Mouse (Mus musculus): ENCODE results near the gene Cd80. TPM values are rescaled to one million over a fixed set of nuclear protein-coding genes. Genes with fewer than 3 reads are reported as not detected.
"Not testable (repeated sequence)": the region's sequence is repeated elsewhere in the genome, so short reads cannot be mapped to it uniquely, and the experiment has no call there.

Gene Cd80
- polyA plus RNA-seq, 1 experiment from 2014 or later: 0.72 TPM

DNA sequence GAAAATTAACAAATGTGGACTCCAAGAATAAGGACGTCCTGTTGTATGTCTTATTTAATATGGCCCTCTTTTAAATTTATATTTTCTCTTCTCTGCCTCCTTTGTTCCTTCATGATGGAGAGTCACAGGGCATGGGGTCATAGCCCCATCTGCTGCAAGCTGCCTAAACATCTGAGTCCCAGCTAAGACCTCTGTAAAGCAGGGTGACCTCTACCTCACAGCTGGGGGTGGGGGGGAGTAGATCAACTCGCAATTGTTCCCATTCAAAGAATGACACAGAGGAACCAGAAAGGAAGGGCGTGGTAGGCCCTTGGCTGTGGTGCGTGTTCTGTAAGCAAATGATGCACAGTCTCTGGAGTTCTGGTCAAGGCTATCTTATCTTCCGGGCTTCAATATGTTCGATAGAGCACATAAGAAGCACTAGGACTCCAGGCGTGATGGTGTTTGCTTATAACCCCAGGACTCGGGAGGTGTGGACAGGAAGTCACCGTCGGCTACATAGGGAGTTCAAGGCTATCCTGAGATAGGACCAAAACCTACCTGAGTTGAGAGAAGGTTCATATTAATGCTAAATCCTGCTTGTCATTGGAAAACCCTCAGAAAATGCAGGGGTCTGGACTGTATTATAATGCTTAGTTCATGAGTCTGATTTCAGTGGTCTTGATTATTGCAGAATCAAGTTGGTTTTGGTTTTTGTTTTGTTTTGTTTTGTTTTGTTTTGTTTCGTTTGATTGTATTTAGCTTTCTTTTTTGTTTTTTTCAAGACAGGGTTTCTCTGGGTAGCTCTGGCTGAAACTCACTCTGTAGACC lies 16.5 kb downstream of the Cd80 start:
- no peak for DNase-seq (ENCODE audit: low spot score)

DNA sequence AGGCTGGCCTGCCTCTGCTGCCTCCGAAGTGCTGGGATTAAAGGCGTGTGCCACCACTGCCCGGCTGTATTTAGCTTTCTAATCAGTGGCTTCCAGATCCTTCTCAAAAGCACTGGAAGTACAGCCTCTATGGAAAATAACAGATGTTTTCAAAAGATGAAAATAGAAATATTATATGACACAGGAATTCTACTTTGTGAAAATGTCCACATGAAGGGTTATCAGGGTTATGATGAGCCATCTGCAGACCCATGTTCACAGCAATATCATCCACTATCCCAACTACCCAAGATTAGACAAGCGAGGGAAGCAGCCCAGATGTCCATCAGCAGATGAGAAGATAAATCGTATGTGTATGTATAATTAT lies 17.1 kb downstream of the Cd80 start:
- no peak for DNase-seq (ENCODE audit: low spot score)

DNA sequence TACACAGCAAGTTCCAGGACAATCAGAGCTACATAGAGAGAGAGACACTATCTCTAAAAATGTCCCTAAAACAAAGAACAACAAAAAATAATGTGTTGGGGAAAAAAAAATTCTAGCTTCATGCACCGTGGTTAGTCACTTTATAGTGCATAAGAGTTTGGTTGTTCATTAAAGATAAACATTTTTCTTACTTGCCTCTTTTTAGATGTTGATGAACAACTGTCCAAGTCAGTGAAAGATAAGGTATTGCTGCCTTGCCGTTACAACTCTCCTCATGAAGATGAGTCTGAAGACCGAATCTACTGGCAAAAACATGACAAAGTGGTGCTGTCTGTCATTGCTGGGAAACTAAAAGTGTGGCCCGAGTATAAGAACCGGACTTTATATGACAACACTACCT lies 18.3 kb downstream of the Cd80 start:
- no peak for DNase-seq (ENCODE audit: low spot score)

DNA sequence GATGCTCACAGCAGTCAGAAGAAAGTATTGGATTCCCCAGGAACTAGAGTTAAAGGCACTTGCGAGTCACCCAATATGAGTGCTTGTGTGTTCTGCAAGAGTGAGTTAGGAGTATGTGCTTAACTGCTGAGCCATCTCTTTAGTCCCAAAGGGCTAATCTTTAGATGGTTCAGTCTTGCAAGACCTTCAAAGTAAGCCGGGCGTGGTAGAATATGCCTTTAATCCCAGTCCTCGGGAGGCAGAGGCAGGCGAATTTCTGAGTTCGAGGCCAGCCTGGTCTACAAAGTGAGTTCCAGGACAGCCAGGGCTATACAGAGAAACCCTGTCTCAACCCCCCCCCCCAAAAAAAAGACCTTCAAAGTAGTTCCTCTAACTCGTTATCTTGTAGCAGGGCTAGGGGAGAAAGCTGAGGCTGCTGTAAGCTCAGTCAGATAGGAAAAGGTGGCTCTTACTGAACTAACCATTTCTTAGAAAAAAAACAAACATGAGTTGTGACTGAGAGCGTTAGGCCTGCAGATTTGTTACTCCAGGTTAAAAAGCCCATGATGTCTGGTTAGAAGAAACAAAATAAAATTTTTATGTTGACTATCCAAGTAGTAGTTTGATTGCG lies 19.4 kb downstream of the Cd80 start:
- DNase-seq (ENCODE audit: low spot score): no peak

DNA sequence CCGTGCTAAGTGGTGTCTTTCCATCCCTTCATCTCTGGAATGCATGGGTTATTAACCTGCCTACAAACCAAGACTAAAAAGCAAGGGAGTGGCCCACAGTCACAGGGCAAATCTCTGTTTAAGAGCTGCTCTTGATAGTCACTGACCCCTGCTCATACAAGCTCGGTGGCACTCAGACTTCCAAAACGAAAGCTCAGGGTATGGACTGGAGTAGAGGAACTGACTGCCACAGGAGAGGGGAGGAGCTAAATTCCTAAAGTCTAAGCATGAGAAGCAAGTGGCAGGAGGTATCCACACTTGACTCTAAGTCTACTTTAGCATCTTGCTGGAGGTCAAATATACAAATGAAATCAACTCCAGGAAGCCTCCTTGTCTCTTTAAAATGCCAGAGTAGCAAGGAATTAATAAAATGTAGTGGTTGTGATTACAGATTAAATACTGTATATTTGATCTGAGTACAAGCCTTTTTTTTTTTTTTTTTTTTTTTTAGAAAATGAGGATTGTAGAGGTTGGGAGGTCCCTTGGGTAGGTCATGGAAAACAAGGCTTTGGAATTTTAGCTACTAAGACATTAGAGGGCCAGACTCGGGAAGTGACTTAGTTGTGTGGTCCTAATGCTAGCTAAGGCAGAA lies 20.4 kb downstream of the Cd80 start:
- no peak for DNase-seq (ENCODE audit: low spot score)

DNA sequence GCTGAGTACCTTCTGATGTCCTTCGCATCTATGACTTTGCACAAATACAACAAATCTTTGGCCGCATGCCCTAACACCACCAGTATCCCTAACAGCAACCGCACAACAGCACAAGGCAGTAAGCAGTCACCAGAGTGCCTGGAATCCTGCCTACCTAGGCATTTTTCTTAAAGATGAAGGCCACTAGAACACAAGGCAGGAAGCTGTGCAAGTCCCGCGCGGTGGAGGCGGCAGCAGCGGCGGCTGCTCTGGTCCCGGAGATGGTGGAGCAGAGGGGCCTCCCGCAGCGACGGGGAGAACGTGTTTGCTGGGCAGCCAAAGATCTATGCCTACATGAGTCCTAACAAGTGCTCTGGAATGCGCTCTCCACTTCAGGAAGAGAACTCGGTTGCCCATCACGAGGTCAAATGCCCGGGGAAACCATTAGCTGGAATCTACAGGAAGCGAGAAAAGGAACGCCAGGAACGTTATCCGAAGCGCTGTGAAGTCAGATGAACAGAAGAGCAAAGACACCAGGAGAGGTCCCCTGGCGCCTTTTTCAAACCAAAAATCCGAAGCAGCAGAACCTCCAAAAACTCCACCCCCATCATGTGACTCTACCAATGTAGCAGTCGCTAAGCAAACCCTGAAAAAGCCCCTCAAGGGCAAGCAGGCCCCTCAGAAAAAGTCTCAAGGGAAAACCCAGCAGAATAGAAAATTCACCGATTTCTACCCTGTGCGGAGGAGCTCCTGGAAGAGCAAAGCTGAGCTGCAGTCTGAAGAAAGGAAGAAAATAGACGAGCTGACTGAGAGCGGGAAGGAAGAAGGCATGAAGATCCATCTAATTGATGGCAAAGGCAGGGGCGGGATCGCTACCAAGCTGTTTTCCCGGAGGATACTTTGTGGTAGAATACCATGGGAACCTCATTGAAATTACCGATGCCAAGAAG lies 21.2 kb downstream of the Cd80 start:
- DNase-seq (ENCODE audit: low spot score): peak; percentile 61

DNA sequence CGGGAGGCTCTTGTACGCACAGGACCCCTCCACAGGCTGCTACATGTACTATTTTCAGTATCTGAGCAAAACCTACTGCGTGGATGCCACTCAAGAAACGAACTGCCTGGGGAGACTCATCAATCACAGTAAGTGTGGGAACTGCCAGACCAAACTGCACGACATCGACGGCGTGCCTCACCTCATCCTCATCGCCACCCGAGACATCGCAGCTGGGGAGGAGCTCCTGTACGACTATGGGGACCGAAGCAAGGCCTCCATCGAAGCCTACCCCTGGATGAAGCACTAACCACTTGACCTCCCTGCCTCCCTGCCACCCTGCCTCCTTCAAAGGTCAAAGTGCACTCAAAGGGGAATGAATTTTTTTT lies 21.9 kb downstream of the Cd80 start:
- DNase-seq (ENCODE audit: low spot score): not testable (repeated sequence)

DNA sequence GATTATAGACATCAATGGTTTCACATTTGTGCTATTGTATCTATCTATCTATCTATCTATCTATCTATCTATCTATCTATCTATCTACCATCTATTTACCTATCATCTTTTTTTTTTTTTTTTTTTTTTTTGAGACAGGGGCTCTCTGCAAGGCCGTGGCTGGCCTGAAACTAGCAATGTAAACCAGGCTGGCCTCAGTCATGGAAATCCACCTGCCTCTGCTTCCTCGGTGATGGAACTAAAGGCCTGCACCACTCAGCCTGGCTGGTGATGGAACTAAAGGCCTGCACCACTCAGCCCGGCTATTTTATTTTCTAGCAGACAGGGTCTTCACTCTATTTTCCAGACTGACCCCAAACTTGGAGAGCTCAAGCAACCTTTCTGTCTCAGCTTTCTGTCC lies 22.9 kb downstream of the Cd80 start:
- no peak for DNase-seq (ENCODE audit: low spot score)

DNA sequence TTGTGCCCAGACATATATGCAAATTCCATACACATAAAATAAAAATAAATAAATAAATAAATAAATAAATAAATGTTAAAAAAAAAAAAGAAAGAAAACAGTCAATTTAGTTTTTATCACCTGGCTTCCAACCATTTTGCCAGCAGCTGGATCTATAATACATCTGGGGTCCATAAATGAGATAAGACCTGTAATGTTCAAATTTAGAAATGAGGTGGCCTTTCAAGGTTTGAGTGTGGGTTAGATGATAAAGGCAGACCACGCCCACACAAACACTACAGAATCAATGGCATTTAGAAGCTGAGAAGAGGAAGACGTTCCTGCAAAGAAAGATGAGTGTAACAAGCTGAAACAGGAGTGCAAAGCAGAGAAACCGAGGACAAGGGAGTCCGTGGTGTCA lies 26.0 kb downstream of the Cd80 start:
- DNase-seq (ENCODE audit: low spot score): no peak

DNA sequence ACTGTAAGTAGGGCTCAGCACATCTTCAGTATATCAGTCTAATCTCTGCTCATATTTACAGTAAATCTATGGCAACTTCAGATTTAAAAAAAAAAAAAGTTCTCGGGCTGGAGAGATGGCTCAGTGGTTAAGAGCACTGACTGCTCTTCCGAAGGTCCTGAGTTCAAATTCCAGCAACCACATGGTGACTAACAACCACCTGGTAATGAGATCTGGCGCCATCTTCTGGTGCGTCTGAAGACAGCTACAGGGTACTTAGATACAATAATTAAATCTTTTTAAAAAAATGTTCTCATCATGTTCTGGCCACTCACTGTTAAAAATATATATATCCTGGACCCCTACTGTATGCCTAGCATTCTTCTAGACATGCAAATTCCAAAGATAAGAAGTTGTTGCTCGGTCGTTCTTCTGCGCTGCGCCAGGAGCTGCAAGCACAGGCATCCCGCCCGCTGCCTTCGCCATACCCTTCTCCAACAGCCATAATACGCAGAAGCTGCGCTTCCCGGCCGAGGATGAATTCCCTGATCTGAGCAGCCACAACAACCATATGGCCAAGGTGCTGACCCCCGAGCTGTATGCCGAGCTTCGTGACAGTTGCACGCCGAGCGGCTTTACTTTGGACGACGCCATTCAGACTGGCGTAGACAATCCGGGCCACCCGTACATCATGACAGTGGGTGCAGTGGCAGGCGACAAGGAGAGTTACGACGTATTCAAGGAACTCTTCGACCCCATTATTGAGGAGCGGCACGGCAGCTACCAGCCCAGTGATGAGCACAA lies 27.6 kb downstream of the Cd80 start:
- DNase-seq (ENCODE audit: low spot score): peak; percentile 46

DNA sequence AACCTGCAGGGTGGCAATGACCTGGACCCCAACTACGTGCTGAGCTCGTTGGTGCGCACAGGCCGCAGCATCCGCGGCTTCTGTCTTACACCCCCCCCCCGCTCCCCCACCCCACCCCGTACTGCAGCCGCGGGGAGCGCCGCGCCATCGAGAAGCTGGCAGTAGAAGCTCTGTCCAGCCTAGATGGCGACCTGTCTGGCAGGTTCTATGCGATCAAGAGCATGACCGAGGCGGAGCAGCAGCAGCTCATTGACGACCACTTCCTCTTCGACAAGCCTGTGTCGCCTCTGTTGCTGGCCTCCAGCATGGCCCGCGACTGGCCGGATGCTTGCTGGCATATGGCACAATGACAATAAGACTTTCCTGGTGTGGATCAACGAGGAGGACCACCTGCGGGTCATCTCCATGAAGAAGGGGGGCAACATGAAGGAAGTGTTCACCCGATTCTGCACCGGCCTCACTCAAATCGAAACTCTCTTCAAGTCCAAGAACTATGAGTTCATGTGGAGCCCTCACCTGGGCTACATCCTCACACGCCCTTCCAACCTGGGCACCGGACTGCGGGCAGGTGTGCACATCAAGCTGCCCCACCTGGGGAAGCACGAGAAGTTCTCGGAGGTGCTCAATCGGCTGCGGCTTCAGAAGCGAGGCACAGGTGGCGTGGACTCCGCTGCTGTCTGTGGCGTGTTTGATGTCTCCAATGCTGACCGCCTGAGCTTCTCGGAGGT lies 28.4 kb downstream of the Cd80 start:
- peak; percentile 10 for DNase-seq (ENCODE audit: low spot score)

DNA sequence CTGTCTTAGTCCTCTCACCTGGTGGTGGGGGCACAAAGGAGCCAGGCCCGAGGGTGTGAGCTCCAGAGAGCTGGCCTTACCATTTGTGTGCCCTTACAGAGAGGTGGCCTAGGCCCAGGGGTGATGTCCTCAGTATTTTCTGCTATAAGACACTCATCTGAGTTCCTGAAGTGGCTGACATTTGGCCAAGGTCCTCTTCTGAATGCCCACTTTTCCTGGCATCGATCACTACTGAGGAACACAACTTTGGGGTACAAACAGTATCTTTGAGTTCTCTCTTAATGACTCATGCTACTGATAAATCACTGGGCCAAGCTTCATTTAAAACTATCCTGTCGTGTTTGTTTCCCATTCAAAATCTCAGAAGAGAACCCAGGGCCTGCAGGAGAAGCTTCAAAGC lies 37.2 kb downstream of the Cd80 start:
- no peak for DNase-seq (ENCODE audit: low spot score)

DNA sequence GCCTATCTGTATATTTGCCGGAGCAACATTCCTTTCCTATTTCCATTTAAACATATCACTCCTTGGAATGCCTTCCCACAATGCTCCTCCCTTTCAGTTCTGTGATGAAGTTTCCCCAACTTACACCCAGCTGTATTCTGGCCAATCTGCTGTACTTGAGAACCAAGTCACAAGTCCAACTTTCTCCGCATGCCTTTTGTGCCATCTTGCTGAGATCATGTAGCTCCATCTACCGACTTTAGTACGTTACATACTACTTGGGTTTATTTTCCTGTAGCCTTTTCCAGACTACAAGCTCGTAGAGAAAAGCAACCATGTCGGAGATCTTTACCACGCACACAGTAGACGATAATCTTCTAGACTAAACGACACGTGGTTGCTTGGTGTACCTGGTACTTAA lies 38.5 kb downstream of the Cd80 start:
- no peak for DNase-seq (ENCODE audit: low spot score)

DNA sequence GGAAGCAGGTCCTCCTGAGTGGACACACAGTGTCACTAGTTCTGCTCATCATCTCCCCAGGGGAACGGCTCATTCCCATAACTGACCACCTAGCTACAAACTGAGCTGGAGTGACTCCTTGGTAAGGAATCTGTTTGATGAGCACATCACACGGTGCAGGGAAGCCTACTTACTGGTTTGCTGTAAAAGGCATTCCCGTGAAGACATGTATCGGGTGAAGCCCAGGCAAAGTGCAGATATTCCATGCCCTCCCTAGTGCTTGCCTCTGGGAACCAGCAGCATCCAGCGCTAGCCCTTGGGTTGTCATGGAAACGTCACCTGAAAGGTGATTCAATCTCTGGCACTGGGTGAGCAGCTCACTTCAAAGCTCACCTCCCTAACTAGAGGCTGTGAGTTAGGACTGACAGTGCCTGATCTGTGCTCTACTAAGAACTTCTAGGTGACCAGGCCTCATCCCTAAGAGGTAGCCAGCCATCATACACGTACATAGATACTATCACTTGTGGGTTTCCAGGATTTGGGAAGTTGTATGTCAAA lies 41.3 kb downstream of the Cd80 start:
- DNase-seq (ENCODE audit: low spot score): no peak

DNA sequence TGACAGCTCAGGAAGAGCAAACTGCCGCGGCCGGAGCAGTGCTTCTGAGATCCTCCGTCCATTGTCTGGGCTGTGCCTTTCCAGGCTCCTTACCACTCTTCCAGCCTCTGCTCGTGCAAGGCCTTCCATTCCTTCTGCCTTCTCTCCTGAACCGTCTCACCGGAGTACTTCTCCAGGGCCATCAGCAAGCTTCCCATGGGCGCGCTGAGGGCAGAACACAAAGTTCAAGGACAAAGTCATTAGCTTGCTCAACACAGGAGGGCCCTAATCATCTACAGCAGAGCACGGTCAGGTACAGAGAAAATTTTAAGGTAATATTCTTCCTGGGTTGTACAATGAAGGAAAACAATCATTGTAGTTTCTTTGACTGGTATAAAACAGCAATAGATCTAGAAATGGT lies 47.1 kb downstream of the Cd80 start:
- no peak for DNase-seq (ENCODE audit: low spot score)

DNA sequence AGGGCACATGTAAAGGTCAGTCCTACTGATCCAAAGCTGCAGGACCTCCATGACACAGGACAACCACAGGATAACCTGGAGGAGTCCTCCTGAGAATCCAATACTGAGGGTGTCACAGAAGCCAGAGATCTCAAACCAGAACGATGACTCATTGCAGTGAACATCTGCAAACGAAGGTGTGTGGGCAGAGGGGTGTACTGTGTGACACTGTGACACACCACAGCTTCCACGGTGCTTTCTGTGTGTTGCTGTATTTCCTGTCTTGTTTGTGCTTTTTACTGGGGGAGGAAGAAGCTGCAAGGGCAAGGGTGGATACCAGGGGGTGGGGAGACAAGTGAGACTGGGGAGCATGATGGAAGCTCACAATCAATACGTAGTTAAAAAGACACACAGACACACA lies 48.2 kb downstream of the Cd80 start:
- no peak for DNase-seq (ENCODE audit: low spot score)

DNA sequence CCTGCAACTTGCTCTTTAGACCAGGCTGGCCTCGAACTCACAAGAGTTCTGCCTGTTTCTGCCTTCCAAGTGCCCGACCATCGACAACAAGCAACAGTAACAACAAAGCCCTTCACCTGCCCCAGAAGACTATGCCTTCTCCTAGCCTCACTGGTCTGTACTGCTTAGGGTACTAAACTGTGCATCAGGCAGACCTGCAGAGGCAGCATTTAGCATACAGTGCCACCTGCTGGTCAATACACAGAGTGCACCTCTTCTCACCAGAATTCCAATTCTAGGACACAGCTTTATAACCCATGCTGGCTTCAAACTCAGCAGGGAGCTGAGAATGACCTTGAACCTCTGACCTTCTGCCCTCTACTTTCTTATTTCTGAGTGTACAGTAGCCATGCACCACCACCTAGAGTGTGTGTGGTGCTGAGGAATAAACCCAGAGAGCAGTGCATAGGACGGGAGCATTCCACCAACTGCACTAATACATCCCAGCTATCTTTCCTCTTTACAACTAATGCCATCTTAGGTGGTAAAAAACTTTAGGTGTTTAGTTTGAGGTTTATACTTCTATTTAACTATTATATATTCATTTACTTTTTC lies 50.8 kb downstream of the Cd80 start:
- DNase-seq (ENCODE audit: low spot score): peak; percentile 68

DNA sequence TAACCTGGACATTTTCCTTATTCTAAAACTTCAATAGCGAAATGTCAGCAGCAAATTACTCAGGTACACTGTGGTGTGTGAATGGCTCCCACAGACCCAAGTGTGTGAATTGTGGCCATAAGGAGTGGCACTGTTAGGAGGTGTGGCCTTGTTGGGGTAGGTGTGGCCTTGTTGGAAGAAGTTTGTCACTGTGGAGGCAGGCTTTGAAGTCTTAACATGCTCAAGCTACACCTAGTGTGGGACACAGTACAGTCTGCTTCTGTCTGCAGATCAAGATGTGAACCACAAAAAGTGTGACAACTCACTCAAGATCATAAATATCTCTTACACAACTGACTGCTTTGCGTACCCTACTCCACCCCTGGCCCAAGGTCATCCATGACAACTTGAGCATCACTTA lies 55.5 kb downstream of the Cd80 start:
- DNase-seq (ENCODE audit: low spot score): no peak

DNA sequence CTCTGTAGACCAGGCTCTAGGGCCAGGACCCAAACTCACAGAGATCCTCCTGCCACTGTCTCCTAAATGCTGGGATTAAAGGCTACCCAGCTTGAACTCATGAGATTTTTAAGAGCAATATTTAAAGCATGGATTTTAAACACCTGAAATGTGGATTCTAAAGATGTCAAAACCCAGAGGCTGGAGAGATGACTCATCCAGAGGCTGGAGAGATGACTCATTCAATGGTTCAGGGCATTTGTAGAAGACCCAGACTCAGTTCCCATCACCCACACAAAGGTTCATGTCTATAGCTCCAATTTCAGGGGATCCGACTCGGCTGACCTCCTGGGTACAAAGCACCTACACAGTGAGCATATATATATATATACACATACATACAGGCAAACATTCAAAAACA lies 63.8 kb downstream of the Cd80 start:
- DNase-seq (ENCODE audit: low spot score): no peak
